ENCODE assay signal across 8 mouse cellular contexts in genomic region chr2:61578433-61578832, GRCm38 (mm10). TPM values are rescaled to one million over a fixed set of nuclear protein-coding genes. Genes with fewer than 3 reads are reported as not detected.
DNase-seq lines count a peak whose midpoint lies in the region; ATAC-seq and TF ChIP-seq lines count a peak whose summit lies in the region.

TSS of gene Tank (plus strand) at chr2:61578585.

- no peak for TF ChIP-seq POLR2A in lung, adult 2 months (IDR thresholded peaks at IDR 0.05; ENCODE audit: borderline replicate concordance, extremely low read depth, low read depth, low read length)
- peak; percentile 34 for TF ChIP-seq POLR2A in myocyte (IDR thresholded peaks at IDR 0.05; ENCODE audit: insufficient read length, low read depth)

- H3K79me2 ChIP-seq in myocyte (ENCODE audit: control insufficient read depth, insufficient read depth) = no peaks in the 10 kb centered on the region

- no peak within 1 kb of the TSS for H3ac ChIP-seq in myocyte (ENCODE audit: control insufficient read depth, insufficient read length)

- H3K27me3 ChIP-seq in lung, embryonic 15.5 days = no peaks in the 10 kb centered on the region
- H3K27me3 ChIP-seq in embryonic facial prominence, embryonic 14.5 days (replicated peaks; ENCODE audit: control insufficient read depth, insufficient read depth, low read length) = no peaks in the 10 kb centered on the region
- no peaks in the 10 kb centered on the region for H3K27me3 ChIP-seq in heart, embryonic 13.5 days (replicated peaks)
- H3K27me3 ChIP-seq in myocyte (ENCODE audit: control insufficient read depth, insufficient read depth, insufficient read length) = no peaks in the 10 kb centered on the region

- TF ChIP-seq CTCF in lung, adult 2 months (IDR thresholded peaks at IDR 0.05; ENCODE audit: insufficient read depth, low read length) = no peak

- no peak within 1 kb of the TSS for H3K4me3 ChIP-seq in lung, embryonic 15.5 days
- no peak within 1 kb of the TSS for H3K4me3 ChIP-seq in lung, adult 2 months (replicated peaks; ENCODE audit: extremely low read depth, low read depth, low read length)
- no peak within 1 kb of the TSS for H3K4me3 ChIP-seq in embryonic facial prominence, embryonic 14.5 days (ENCODE audit: low read depth, low read length)
- no peak within 1 kb of the TSS for H3K4me3 ChIP-seq in heart, embryonic 13.5 days
- peak within 1 kb of the TSS; percentile 5 for H3K4me3 ChIP-seq in myocyte

- no peak for ATAC-seq in lung, embryonic 15.5 days (ENCODE audit: borderline replicate concordance, extremely low read depth, low FRiP score, low TSS enrichment)
- ATAC-seq in embryonic facial prominence, embryonic 14.5 days (ENCODE audit: low read depth) = no peak
- ATAC-seq in heart, embryonic 13.5 days (ENCODE audit: extremely low read depth, insufficient number of reproducible peaks, low FRiP score, low TSS enrichment) = no peak

- H3K4me1 ChIP-seq in lung, embryonic 15.5 days = peaks cover 8% of the 10 kb centered on the region; the same call in 1 of the 2 replicates
- H3K4me1 ChIP-seq in lung, adult 2 months (ENCODE audit: control insufficient read depth, insufficient read depth, low read length) = no peaks in the 10 kb centered on the region; the same call in 1 of the 2 replicates
- H3K4me1 ChIP-seq in embryonic facial prominence, embryonic 14.5 days (ENCODE audit: control insufficient read depth, insufficient read depth, low read length) = peaks cover 5% of the 10 kb centered on the region
- peaks cover 4% of the 10 kb centered on the region; the same call in 1 of the 2 replicates for H3K4me1 ChIP-seq in heart, embryonic 13.5 days

- DNase-seq in lung, adult 2 months = no peak
- no peak for DNase-seq in embryonic facial prominence, embryonic 14.5 days (ENCODE audit: low spot score)
- no peak for DNase-seq in left cerebral cortex, postnatal 14 days (ENCODE audit: low spot score in 2 of 2)
- no peak for DNase-seq in yolk sac, embryonic 10.5 days (ENCODE audit: low spot score)
- DNase-seq in frontal cortex, postnatal 10 days (ENCODE audit: low spot score in 2 of 2) = no peak

- H3K9me3 ChIP-seq in lung, embryonic 15.5 days = no peaks in the 10 kb centered on the region
- H3K9me3 ChIP-seq in embryonic facial prominence, embryonic 14.5 days (ENCODE audit: control insufficient read depth, low read length) = no peaks in the 10 kb centered on the region
- H3K9me3 ChIP-seq in heart, embryonic 13.5 days = no peaks in the 10 kb centered on the region

- H3K4me2 ChIP-seq in lung, embryonic 15.5 days = 0 out of 2 replicates have a peak within 1 kb of the TSS, but pooled peaks have one; percentile 38
- no peak within 1 kb of the TSS; the same call in 1 of the 2 replicates for H3K4me2 ChIP-seq in embryonic facial prominence, embryonic 14.5 days (ENCODE audit: low read depth, low read length)
- peak within 1 kb of the TSS; percentile 47; the same call in 1 of the 2 replicates for H3K4me2 ChIP-seq in heart, embryonic 13.5 days
- peak within 1 kb of the TSS; percentile 61 for H3K4me2 ChIP-seq in myocyte (ENCODE audit: low read depth)

- intact Hi-C loops in left cerebral cortex, postnatal 14 days (cut with DNase I) = no loop called here

- 80% methylated on average over 10 of the region's 10 CpGs for WGBS in lung, embryonic 15.5 days
- WGBS in lung, adult 2 months = 71% methylated on average over 10 of the region's 10 CpGs
- 79% methylated on average over 10 of the region's 10 CpGs for WGBS in embryonic facial prominence, embryonic 14.5 days
- 79% methylated on average over 10 of the region's 10 CpGs for WGBS in heart, embryonic 13.5 days

- no peak within 1 kb of the TSS for H3K9ac ChIP-seq in lung, embryonic 15.5 days
- H3K9ac ChIP-seq in embryonic facial prominence, embryonic 14.5 days (ENCODE audit: low read depth, low read length) = no peak within 1 kb of the TSS
- no peak within 1 kb of the TSS for H3K9ac ChIP-seq in heart, embryonic 13.5 days

- H3K27ac ChIP-seq in lung, embryonic 15.5 days = no peak within 1 kb of the TSS
- no peak within 1 kb of the TSS for H3K27ac ChIP-seq in embryonic facial prominence, embryonic 14.5 days (replicated peaks; ENCODE audit: low read depth, low read length)
- no peak within 1 kb of the TSS for H3K27ac ChIP-seq in heart, embryonic 13.5 days (replicated peaks)

- no peaks in the 10 kb centered on the region for H3K36me3 ChIP-seq in lung, embryonic 15.5 days
- H3K36me3 ChIP-seq in embryonic facial prominence, embryonic 14.5 days (ENCODE audit: control insufficient read depth, insufficient read depth, low read length) = no peaks in the 10 kb centered on the region
- H3K36me3 ChIP-seq in heart, embryonic 13.5 days = no peaks in the 10 kb centered on the region
- no peaks in the 10 kb centered on the region for H3K36me3 ChIP-seq in myocyte (ENCODE audit: control insufficient read depth, insufficient read depth)

TF ChIP-seq in myocyte, 11 proteins besides CTCF, POLR2A, EP300 and RAD21:
- no peak for TF ChIP-seq SRF (IDR thresholded peaks at IDR 0.05; ENCODE audit: control insufficient read depth, insufficient read length, low read depth)
- no peak for TF ChIP-seq MYOG (IDR thresholded peaks at IDR 0.05; ENCODE audit: control insufficient read depth in 1 of 3, insufficient read depth in 1 of 3, insufficient read length in 2 of 3, low read depth in 2 of 3)

RNA-seq across cellular contexts. Expression of gene Tank, which starts in this region (rescaled TPM):
- 32.4 and 32.6 TPM in 2 replicates for polyA plus RNA-seq in lung, embryonic 15.5 days (2015; fragmentation: Nextera tagmentation; extraction: Ambion mirVana)
- 4.1 and 7.1 TPM in 2 replicates for polyA plus RNA-seq in lung, adult 2 months (2012; rRNA removed)
- polyA plus RNA-seq in embryonic facial prominence, embryonic 14.5 days (2014; fragmentation: Nextera tagmentation; extraction: Ambion mirVana) = 35.1 and 37.3 TPM in 2 replicates
- polyA plus RNA-seq in heart, embryonic 13.5 days (2015; fragmentation: Nextera tagmentation; extraction: Ambion mirVana) = 21.5 and 24.7 TPM in 2 replicates
- total RNA-seq in left cerebral cortex, postnatal 14 days (2021) = 10 to 100 TPM; 26.3 to 27.1 TPM
- polyA plus RNA-seq in myocyte (2012; fragmentation: generic; extraction: Trizol) = 13.2 TPM
